Mouse (Mus musculus) kidney, adult 2 months (tissue): ENCODE measurements around the gene Lmna. TPM values are rescaled to one million over a fixed set of nuclear protein-coding genes. Genes with fewer than 3 reads are reported as not detected.

ENCODE experiments used
- DNase-seq: peaks from one replicate; pipeline ENCODE4 v3.0.0; 2021
- H3K27ac ChIP-seq: fragments of 200-500 bp; 2 replicates; pipeline ENCODE4 v1.5.1; 2012; ENCODE audit warnings: low read depth, low read length, control low read depth, inconsistent platforms; ENCODE audit not compliant: insufficient read depth
- H3K27me3 ChIP-seq: fragments of 200-500 bp; replicated peaks from 2 replicates; pipeline ENCODE4 v1.6.1; 2012; ENCODE audit warnings: mild to moderate bottlenecking, moderate library complexity, low read length, inconsistent platforms; ENCODE audit not compliant: control insufficient read depth, insufficient read depth
- H3K36me3 ChIP-seq: fragments of 200-500 bp; 2 replicates; pipeline ENCODE4 v1.6.1; 2012; ENCODE audit warnings: mild to moderate bottlenecking, moderate library complexity, low read length, inconsistent platforms; ENCODE audit not compliant: control insufficient read depth, insufficient read depth
- H3K4me1 ChIP-seq: fragments of 200-500 bp; 2 replicates; pipeline ENCODE4 v1.6.1; 2011; ENCODE audit warnings: low read length; ENCODE audit not compliant: control insufficient read depth, insufficient read depth
- H3K4me3 ChIP-seq: fragments of 200-500 bp; 2 replicates; pipeline ENCODE4 v1.5.1; 2011; ENCODE audit warnings: mild to moderate bottlenecking, low read depth, low read length, control low read depth; ENCODE audit not compliant: insufficient read depth
- CTCF ChIP-seq: fragments of 200-500 bp; conservative IDR thresholded peaks from 2 replicates; pipeline ENCODE4 v1.5.1; 2011; ENCODE audit warnings: low read depth, mild to moderate bottlenecking, control low read depth, low read length, moderate library complexity, mixed read lengths; ENCODE audit not compliant: insufficient read depth, insufficient read length
- POLR2A ChIP-seq: fragments of 200-500 bp; IDR thresholded peaks from one replicate; pipeline ENCODE4 v1.6.1; 2011; ENCODE audit warnings: low read depth, low read length, control low read depth
- whole genome bisulfite sequencing: fragments of 180-500 bp; shearing (Covaris S2); methylation state at CpG from one replicate; pipeline ENCODE4 v1.1.7; 2018; 5-methylcytosine and 5-hydroxymethylcytosine counted together
- polyA plus RNA-seq: library from polyadenylated mRNA; depleted of rRNA; stranded (reverse); fragments of >200 nt; gene quantifications from 2 replicates; pipeline ENCODE4 v1.2.3, GENCODE M21; 2012; rRNA removed

Lmna gene
- polyA plus RNA-seq, 1 experiment = 55.2 TPM

DNA sequence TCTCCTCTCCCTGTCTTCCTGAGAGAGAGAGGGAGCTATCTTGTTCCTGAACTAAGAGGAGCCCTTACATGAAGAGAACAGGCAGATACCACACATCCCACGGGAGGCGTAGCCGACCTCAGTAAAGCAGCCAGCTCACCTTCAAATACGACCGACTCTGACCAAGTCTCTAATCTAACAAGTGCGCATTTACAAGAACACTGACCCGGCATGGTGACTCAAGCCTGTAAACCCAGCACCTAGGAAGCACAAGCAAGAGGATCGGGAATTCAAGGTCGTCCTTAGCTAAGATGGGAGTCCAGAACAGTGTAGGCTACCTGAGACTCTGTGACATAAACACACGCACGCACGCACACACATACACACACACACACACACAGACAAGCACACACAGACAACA lies 67.3 kb downstream of the Lmna start:
- Histone ChIP-seq H3K4me3 (no peak overlapping the region), H3K27me3 (no peaks in the 10 kb centered on the region), H3K36me3 (peaks cover 1% of the 10 kb centered on the region; the same call in 1 of the 2 replicates), H3K4me1 (peaks cover 28% of the 10 kb centered on the region), H3K27ac (peak overlapping the region; percentile 2; the same call in 1 of the 2 replicates)
- WGBS = 69% methylated on average over 12 of the region's 12 CpGs
- TF ChIP-seq CTCF (no peak), POLR2A (no peak)
- DNase-seq = no peak

- no peaks in the 10 kb centered on the region; the same call in 1 of the 2 replicates for H3K36me3 ChIP-seq
- WGBS = 12% methylated on average over 27 of the region's 27 CpGs
- H3K27me3 ChIP-seq = no peaks in the 10 kb centered on the region
- peak overlapping the region; percentile 76 for H3K27ac ChIP-seq
- TF ChIP-seq CTCF (peak; percentile 45; the same call in 1 of the 2 replicates), POLR2A (peak; percentile 21)
- H3K4me1 ChIP-seq = peaks cover 32% of the 10 kb centered on the region
- peak; percentile 81 for DNase-seq
- peak overlapping the region; percentile 31 for H3K4me3 ChIP-seq
Measured at GRCm38 (mm10) chr3:88440500-88441381, 69.0 kb downstream of the Lmna start.

DNA sequence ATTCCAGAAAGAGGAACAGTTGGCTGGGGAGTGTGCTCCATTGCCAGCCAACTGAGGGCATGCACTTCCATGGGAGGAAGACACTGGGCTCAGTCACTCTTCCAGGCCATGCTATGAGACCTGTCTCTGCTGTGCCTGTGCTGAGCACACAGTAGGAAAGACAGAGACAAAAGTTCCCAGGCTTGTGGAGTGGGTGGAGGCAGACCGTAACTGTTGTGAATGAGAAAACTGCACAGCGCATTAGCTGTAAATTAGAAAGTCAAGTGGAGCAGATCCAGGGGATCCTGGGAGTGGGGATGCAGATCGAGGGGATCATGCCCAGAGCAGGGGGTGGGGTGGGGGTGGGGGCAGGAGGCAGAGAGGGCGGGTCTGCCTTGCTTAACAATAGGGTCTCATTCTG lies 70.2 kb downstream of the Lmna start:
- H3K36me3 ChIP-seq = no peaks in the 10 kb centered on the region; the same call in 1 of the 2 replicates

GRCm38 (mm10) chr3:88437454-88437853 lies 72.3 kb downstream of the Lmna start:
- 30% methylated on average over 10 of the region's 10 CpGs for WGBS
- DNase-seq = peak; percentile 72

More for the DNA sequence above, 70.2 kb downstream of the Lmna start:
- WGBS = 73% methylated on average over 4 of the region's 4 CpGs
- no peak for DNase-seq
- Histone ChIP-seq H3K27ac (no peak overlapping the region), H3K27me3 (no peaks in the 10 kb centered on the region), H3K4me3 (no peak overlapping the region), H3K4me1 (peaks cover 32% of the 10 kb centered on the region)
- TF ChIP-seq CTCF (no peak), POLR2A (no peak)

DNA sequence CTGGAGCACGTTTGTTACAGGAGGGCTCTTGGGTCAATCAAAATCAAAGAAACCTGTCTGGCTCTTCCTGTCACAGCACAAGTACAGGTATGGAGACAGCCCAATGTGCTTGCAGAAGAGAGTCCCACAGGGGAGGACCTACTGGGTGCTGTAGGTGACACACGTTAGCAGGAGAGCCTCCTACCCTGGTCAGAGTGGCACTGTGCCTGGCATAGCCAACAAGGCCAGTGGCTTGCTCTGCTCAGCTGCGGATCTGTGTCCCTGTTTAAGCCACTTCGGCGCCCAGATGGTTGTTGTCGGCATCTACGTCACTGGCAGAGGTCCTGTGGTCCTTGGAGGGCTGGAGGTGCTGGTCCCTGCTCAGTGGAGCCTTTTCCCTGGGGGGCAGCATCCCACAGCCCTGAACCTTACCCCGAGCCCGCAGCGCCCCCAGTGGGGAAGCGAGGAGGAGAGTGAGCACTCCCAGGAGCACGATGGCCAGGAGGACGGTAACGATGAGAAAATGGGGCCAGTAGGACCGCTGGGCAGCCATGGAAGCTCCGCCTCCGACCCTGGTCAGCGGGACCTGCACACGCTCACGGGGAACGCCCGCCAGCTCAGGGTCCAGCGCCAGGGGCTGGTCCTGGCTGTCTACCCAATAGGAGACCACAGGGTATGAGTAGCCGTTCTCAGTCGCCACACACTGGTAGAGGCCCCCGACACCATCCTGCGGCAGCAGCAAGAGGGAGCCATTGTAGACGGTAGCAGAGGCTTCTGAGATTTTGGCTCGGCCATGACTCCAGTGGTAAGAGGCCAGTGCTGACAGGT lies 73.2 kb downstream of the Lmna start:
- Histone ChIP-seq H3K36me3 (no peaks in the 10 kb centered on the region; the same call in 1 of the 2 replicates), H3K27me3 (no peaks in the 10 kb centered on the region), H3K4me1 (peaks cover 32% of the 10 kb centered on the region), H3K27ac (no peak overlapping the region; the same call in 1 of the 2 replicates), H3K4me3 (0 out of 2 replicates have a peak overlapping the region, but pooled peaks have one; percentile 4)
- peak; percentile 39 for DNase-seq
- TF ChIP-seq CTCF (peak; percentile 38; the same call in 1 of the 2 replicates), POLR2A (no peak)
- 20% methylated on average over 29 of the region's 29 CpGs for WGBS

More at GRCm38 (mm10) chr3:88437454-88437853, 72.3 kb downstream of the Lmna start:
- Histone ChIP-seq H3K4me1 (peaks cover 32% of the 10 kb centered on the region), H3K4me3 (no peak overlapping the region), H3K27me3 (no peaks in the 10 kb centered on the region), H3K36me3 (no peaks in the 10 kb centered on the region; the same call in 1 of the 2 replicates), H3K27ac (peak overlapping the region; percentile 33)
- TF ChIP-seq POLR2A (no peak), CTCF (no peak)

DNA sequence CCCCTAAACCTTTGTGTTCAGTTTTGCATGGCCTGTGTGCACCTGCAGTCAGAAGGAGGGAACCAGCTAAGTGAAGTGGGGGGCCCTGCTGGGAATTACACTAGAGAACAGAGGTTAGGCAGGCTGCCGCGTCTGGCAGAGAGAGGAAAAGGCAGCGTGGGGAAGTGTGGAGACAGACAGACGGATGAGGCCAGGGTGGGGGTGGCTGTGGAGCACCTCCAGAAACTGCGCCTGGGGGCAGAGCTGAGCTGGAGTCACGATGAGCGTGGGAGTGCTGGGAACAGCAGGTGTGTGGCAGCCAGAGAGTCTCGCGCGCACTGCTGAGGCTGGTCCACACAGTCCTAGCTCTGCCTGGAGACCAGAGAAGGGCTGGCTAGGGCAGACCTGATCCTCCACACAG lies 74.2 kb downstream of the Lmna start:
- DNase-seq = no peak
- TF ChIP-seq POLR2A (no peak), CTCF (no peak)
- H3K27me3 ChIP-seq = no peaks in the 10 kb centered on the region
- peaks cover 25% of the 10 kb centered on the region for H3K4me1 ChIP-seq
- H3K4me3 ChIP-seq = no peak overlapping the region
- no peaks in the 10 kb centered on the region; the same call in 1 of the 2 replicates for H3K36me3 ChIP-seq
- 64% methylated on average over 10 of the region's 10 CpGs for WGBS
- H3K27ac ChIP-seq = no peak overlapping the region; the same call in 1 of the 2 replicates

Other genes with a start within 250 kb of the Lmna start
- 0.22 and 0.23 TPM in 2 replicates for gene Gm38392, start 222.7 kb downstream of the Lmna start, polyA plus RNA-seq
- gene Tsacc, start 213.0 kb downstream of the Lmna start, polyA plus RNA-seq = 5.7 and 8.0 TPM in 2 replicates
- gene Cct3, start 212.8 kb downstream of the Lmna start, polyA plus RNA-seq = 132 and 157 TPM in 2 replicates
- gene Glmp, start 184.9 kb downstream of the Lmna start, polyA plus RNA-seq = 426 and 429 TPM in 2 replicates
- 14.1 and 15.2 TPM in 2 replicates for gene Tmem79, start 173.8 kb downstream of the Lmna start, polyA plus RNA-seq
- gene Smg5, start 173.7 kb downstream of the Lmna start, polyA plus RNA-seq = 47.8 and 54.6 TPM in 2 replicates
- gene Paqr6, start 145.4 kb downstream of the Lmna start, polyA plus RNA-seq = 3.6 and 5.9 TPM in 2 replicates
- gene Bglap3, start 137.2 kb downstream of the Lmna start, polyA plus RNA-seq = 3.2 and 3.5 TPM in 2 replicates
- not detected in 2 replicates for gene Bglap2, start 131.3 kb downstream of the Lmna start, polyA plus RNA-seq
- 0.61 TPM in 1 of 2 replicates, not detected in the other for gene Bglap, start 125.5 kb downstream of the Lmna start, polyA plus RNA-seq
- gene Pmf1, start 99.6 kb downstream of the Lmna start, polyA plus RNA-seq = 33.9 and 34.4 TPM in 2 replicates
- gene Slc25a44, start 84.8 kb downstream of the Lmna start, polyA plus RNA-seq = 38.3 and 42.7 TPM in 2 replicates
- gene Sema4a, start 48.8 kb downstream of the Lmna start, polyA plus RNA-seq = 176 and 197 TPM in 2 replicates
- gene Mex3a, start 22.4 kb upstream of the Lmna start, polyA plus RNA-seq = 0.61 and 0.63 TPM in 2 replicates
- 50.1 and 50.9 TPM in 2 replicates for gene Rab25, start 38.3 kb upstream of the Lmna start, polyA plus RNA-seq
- 247 and 277 TPM in 2 replicates for gene Lamtor2, start 43.1 kb upstream of the Lmna start, polyA plus RNA-seq
- gene Ubqln4, start 43.8 kb upstream of the Lmna start, polyA plus RNA-seq = 59.9 and 63.5 TPM in 2 replicates
- 180 and 193 TPM in 2 replicates for gene Ssr2, start 65.9 kb upstream of the Lmna start, polyA plus RNA-seq
- gene Arhgef2, start 96.0 kb upstream of the Lmna start, polyA plus RNA-seq = 74.5 and 80.7 TPM in 2 replicates
- gene Rxfp4, start 143.2 kb upstream of the Lmna start, polyA plus RNA-seq = 0.06 TPM in 1 of 2 replicates, not detected in the other
- gene Khdc4, start 175.8 kb upstream of the Lmna start, polyA plus RNA-seq = 41.2 and 45.6 TPM in 2 replicates
- gene Rit1, start 206.9 kb upstream of the Lmna start, polyA plus RNA-seq = 37.2 and 48.1 TPM in 2 replicates